ENCODE assay signal across 18 mouse cellular contexts in the genomic region with DNA sequence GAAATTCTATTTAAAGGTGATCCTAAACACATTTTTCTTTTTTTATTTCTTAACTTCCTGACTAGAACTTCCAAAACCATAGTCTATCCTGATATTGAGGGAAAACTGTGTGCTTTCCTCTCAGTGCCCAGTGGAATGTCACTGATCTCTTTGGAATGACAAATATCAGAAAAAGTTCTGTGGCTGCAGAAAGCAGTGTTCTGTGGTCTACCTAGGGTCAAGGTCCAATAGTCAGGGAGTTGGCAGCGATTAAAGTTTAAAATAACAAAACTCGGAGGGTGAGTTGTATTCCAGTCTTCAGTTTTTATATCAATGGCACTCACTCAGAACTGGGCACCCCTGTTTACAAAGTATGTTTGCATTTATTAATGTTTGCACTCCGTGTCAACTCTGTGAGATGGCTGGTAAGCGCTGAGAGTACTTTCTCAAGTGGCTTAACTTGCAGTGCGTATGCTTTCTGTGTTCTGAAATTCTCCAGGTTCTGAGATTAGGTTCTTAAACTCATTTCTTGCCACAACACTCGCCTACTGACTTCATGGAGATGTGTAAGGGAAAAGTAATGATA. TPM values are rescaled to one million over a fixed set of nuclear protein-coding genes. Genes with fewer than 3 reads are reported as not detected.
DNase-seq lines count a peak whose midpoint lies in the region; ATAC-seq and TF ChIP-seq lines count a peak whose summit lies in the region.
"Had no signal": no experiment of that assay in that cellular context is flagged by ENCODE, and none has a peak within 500 bp of the region (broad histone marks: within the 10 kb centered on the region; RNA-seq: fewer than 3 reads in every experiment).

No protein-coding gene starts in this region.

- H3K9me3 ChIP-seq in lung, postnatal 0 days (ENCODE audit: low read length), result no peaks in the 10 kb centered on the region
- no peaks in the 10 kb centered on the region for H3K9me3 ChIP-seq in hindbrain, postnatal 0 days (ENCODE audit: low read length)
- no peaks in the 10 kb centered on the region for H3K9me3 ChIP-seq in heart, embryonic 11.5 days (replicated peaks; ENCODE audit: control insufficient read depth, low read length)
- H3K9me3 ChIP-seq: forebrain, embryonic 12.5 days; liver, embryonic 13.5 days had no signal

- WGBS in lung, postnatal 0 days, result 41% methylated on average over 6 of the region's 6 CpGs
- 54% methylated on average over 6 of the region's 6 CpGs for WGBS in lung, adult 2 months
- 87% methylated on average over 6 of the region's 6 CpGs for WGBS in hindbrain, postnatal 0 days
- 71% methylated on average over 6 of the region's 6 CpGs for WGBS in heart, embryonic 11.5 days (ENCODE audit: insufficient replicate concordance)

- no peak overlapping the region for H3K27ac ChIP-seq in lung, postnatal 0 days (ENCODE audit: low read length)
- H3K27ac ChIP-seq in hindbrain, postnatal 0 days, result no peak overlapping the region
- no peak overlapping the region for H3K27ac ChIP-seq in heart, embryonic 11.5 days (ENCODE audit: low read depth, low read length)
- H3K27ac ChIP-seq: forebrain, embryonic 12.5 days; heart, adult 2 months; layer of hippocampus, adult 2 months; liver, embryonic 13.5 days had no signal

- H3K27me3 ChIP-seq in lung, postnatal 0 days (replicated peaks; ENCODE audit: insufficient read depth, low read length), result no peaks in the 10 kb centered on the region
- no peaks in the 10 kb centered on the region for H3K27me3 ChIP-seq in hindbrain, postnatal 0 days (ENCODE audit: insufficient read depth, low read length)
- H3K27me3 ChIP-seq in heart, embryonic 11.5 days (ENCODE audit: control insufficient read depth, insufficient read depth, low read length), result no peaks in the 10 kb centered on the region
- H3K27me3 ChIP-seq: forebrain, embryonic 12.5 days; liver, embryonic 13.5 days had no signal

- TF ChIP-seq EP300 in lung, postnatal 0 days (IDR thresholded peaks at IDR 0.05), result no peak; the same call in 1 of the 2 replicates

- no peaks in the 10 kb centered on the region for H3K36me3 ChIP-seq in lung, postnatal 0 days (ENCODE audit: insufficient read depth, low read length)
- H3K36me3 ChIP-seq in hindbrain, postnatal 0 days (ENCODE audit: insufficient read depth, low read length), result no peaks in the 10 kb centered on the region
- no peaks in the 10 kb centered on the region for H3K36me3 ChIP-seq in heart, embryonic 11.5 days (ENCODE audit: control insufficient read depth, insufficient read depth, low read length)
- H3K36me3 ChIP-seq: forebrain, embryonic 12.5 days; liver, embryonic 13.5 days had no signal

- peaks cover 3% of the 10 kb centered on the region; the same call in 1 of the 2 replicates for H3K4me1 ChIP-seq in lung, postnatal 0 days (ENCODE audit: insufficient read depth, low read depth, low read length)
- no peaks in the 10 kb centered on the region; the same call in 1 of the 2 replicates for H3K4me1 ChIP-seq in lung, adult 2 months (ENCODE audit: control insufficient read depth, insufficient read depth, low read length)
- H3K4me1 ChIP-seq in hindbrain, postnatal 0 days (ENCODE audit: insufficient read depth, low read length), result no peaks in the 10 kb centered on the region
- 0 out of 2 replicates have a peak, but pooled peaks cover 2% of the 10 kb centered on the region for H3K4me1 ChIP-seq in heart, embryonic 11.5 days (ENCODE audit: control insufficient read depth, insufficient read depth, low read length)
- H3K4me1 ChIP-seq: forebrain, embryonic 12.5 days; liver, embryonic 13.5 days had no signal

- no peak for TF ChIP-seq POLR2A in lung, adult 2 months (IDR thresholded peaks at IDR 0.05; ENCODE audit: borderline replicate concordance, extremely low read depth, low read depth, low read length)

- peak; percentile 76 for ATAC-seq in lung, postnatal 0 days
- ATAC-seq in hindbrain, postnatal 0 days, result no peak
- no peak for ATAC-seq in heart, embryonic 11.5 days (replicated peaks; ENCODE audit: insufficient number of reproducible peaks, low FRiP score, low TSS enrichment)
- ATAC-seq: inflammation-experienced regulatory T-cells, adult 6 months had no signal

- peak; percentile 13 for DNase-seq in kidney, adult 18-20 months
- no peak for DNase-seq in kidney, postnatal 4 days
- peak; percentile 56 for DNase-seq in lung, postnatal 0 days (ENCODE audit: low spot score)
- DNase-seq in lung, adult 2 months, result no peak
- DNase-seq in kidney, postnatal 36 days, result peak; percentile 35 to 44
- no peak for DNase-seq in hindbrain, postnatal 0 days (ENCODE audit: low spot score)
- DNase-seq: cerebellum, postnatal 25 days; gastrocnemius, postnatal 14 days; heart, adult 2 months; liver, embryonic 13.5 days; midbrain, embryonic 14.5 days; retina, postnatal 1 day; right cerebral cortex, postnatal 4 days had no signal

- no peak overlapping the region for H3K9ac ChIP-seq in lung, postnatal 0 days (replicated peaks; ENCODE audit: low read depth)
- H3K9ac ChIP-seq in hindbrain, postnatal 0 days (replicated peaks; ENCODE audit: low read length), result no peak overlapping the region
- no peak overlapping the region for H3K9ac ChIP-seq in heart, embryonic 11.5 days (ENCODE audit: low read depth, low read length)
- H3K9ac ChIP-seq: forebrain, embryonic 12.5 days; liver, embryonic 13.5 days had no signal

- no peak for TF ChIP-seq CTCF in lung, postnatal 0 days (IDR thresholded peaks at IDR 0.05)
- no peak for TF ChIP-seq CTCF in lung, adult 2 months (IDR thresholded peaks at IDR 0.05; ENCODE audit: insufficient read depth, low read length)
- no peak for TF ChIP-seq CTCF in hindbrain, postnatal 0 days (IDR thresholded peaks at IDR 0.05; ENCODE audit: low read depth)

- no peak overlapping the region for H3K4me2 ChIP-seq in lung, postnatal 0 days (replicated peaks; ENCODE audit: low read depth, low read length)
- H3K4me2 ChIP-seq in hindbrain, postnatal 0 days (ENCODE audit: low read depth, low read length), result no peak overlapping the region
- H3K4me2 ChIP-seq in heart, embryonic 11.5 days, result no peak overlapping the region
- H3K4me2 ChIP-seq: forebrain, embryonic 12.5 days; liver, embryonic 13.5 days had no signal

- H3K4me3 ChIP-seq in lung, postnatal 0 days (ENCODE audit: low read depth, low read length), result no peak overlapping the region
- H3K4me3 ChIP-seq in lung, adult 2 months (replicated peaks; ENCODE audit: extremely low read depth, low read depth, low read length), result no peak overlapping the region
- H3K4me3 ChIP-seq in hindbrain, postnatal 0 days (ENCODE audit: low read length), result no peak overlapping the region
- no peak overlapping the region for H3K4me3 ChIP-seq in heart, embryonic 11.5 days (ENCODE audit: low read depth, low read length)
- H3K4me3 ChIP-seq: forebrain, embryonic 12.5 days; heart, adult 2 months; layer of hippocampus, adult 2 months; liver, embryonic 13.5 days; myocyte had no signal

RNA-seq across cellular contexts. Expression of a gene that starts 18.7 kb away (rescaled TPM):
- 249 and 273 TPM in 2 replicates for polyA plus RNA-seq in lung, postnatal 0 days (2015; fragmentation: Nextera tagmentation; extraction: Ambion mirVana)
- polyA plus RNA-seq in lung, adult 2 months (2012; rRNA removed), result 24.4 and 37.4 TPM in 2 replicates
- total RNA-seq in hindbrain, postnatal 0 days (2014; rRNA removed), result 27.6 and 28.1 TPM in 2 replicates
- polyA plus RNA-seq in hindbrain, postnatal 0 days (2015; fragmentation: Nextera tagmentation; extraction: Ambion mirVana), result 59.0 and 67.6 TPM in 2 replicates
- 144 and 167 TPM in 2 replicates for polyA plus RNA-seq in heart, embryonic 11.5 days (2014; fragmentation: Nextera tagmentation; extraction: Ambion mirVana)

Comparison
In these comparisons a context has a peak if more than half of its experiments do, and no peak if none do; other contexts are left out.
1. DNase-seq: peak in kidney, adult 18-20 months (single experiment), lung, postnatal 0 days (single experiment) and kidney, postnatal 36 days (2 of 2); none in kidney, postnatal 4 days (0 of 2), lung, adult 2 months (single experiment) and hindbrain, postnatal 0 days (single experiment).